Comparison of ENCODE assay signal across 25 mouse cellular contexts in genomic region chr3:102751136-102751535, GRCm38 (mm10). TPM values are rescaled to one million over a fixed set of nuclear protein-coding genes. Genes with fewer than 3 reads are reported as not detected.
"Had no signal": no experiment of that assay in that cellular context is flagged by ENCODE, and none has a peak within 500 bp of the region (broad histone marks: within the 10 kb centered on the region; RNA-seq: fewer than 3 reads in every experiment).

No protein-coding gene starts in this region.

- H3K4me1 ChIP-seq: limb, embryonic 10.5 days; liver, embryonic 15.5 days had no signal

- H3K4me2 ChIP-seq: kidney, embryonic 15.5 days; limb, embryonic 13.5 days; liver, embryonic 12.5 days; liver, embryonic 15.5 days; lung, embryonic 14.5 days; midbrain, embryonic 11.5 days had no signal

- H3K27me3 ChIP-seq: kidney, embryonic 15.5 days; limb, embryonic 13.5 days; liver, embryonic 12.5 days; liver, embryonic 15.5 days had no signal

- DNase-seq: kidney, adult 11 months; kidney, adult 8-10 months; kidney, postnatal 14 days; layer of hippocampus, adult 9-11 months; liver; lung, embryonic 14.5 days; midbrain, embryonic 14.5 days; right cerebral cortex, postnatal 4 days; thymus, adult 2 months; thymus, postnatal 14 days; thymus, postnatal 4 days had no signal

- H3K4me3 ChIP-seq: kidney, embryonic 15.5 days; layer of hippocampus, adult 2 months; limb, embryonic 10.5 days; limb, embryonic 13.5 days; liver, embryonic 12.5 days; liver, embryonic 15.5 days had no signal

- H3K9ac ChIP-seq: kidney, embryonic 15.5 days; limb, embryonic 13.5 days; liver, embryonic 12.5 days; liver, embryonic 15.5 days; lung, embryonic 14.5 days had no signal

- H3K36me3 ChIP-seq: kidney, embryonic 15.5 days; liver, embryonic 12.5 days; liver, embryonic 15.5 days had no signal

- H3K9me3 ChIP-seq: kidney, embryonic 15.5 days; limb, embryonic 10.5 days; limb, embryonic 13.5 days; liver, embryonic 12.5 days; liver, embryonic 15.5 days had no signal

- ATAC-seq: liver, embryonic 12.5 days had no signal

- H3K27ac ChIP-seq: kidney, embryonic 15.5 days; layer of hippocampus, adult 2 months; limb, embryonic 10.5 days; limb, embryonic 13.5 days; liver, embryonic 12.5 days; liver, embryonic 15.5 days had no signal

RNA-seq across cellular contexts. Expression of gene Tshb, which starts 31.4 kb away (rescaled TPM):
- total RNA-seq: layer of hippocampus, adult 2 months; layer of hippocampus, postnatal 25 days; left cerebral cortex, adult 18-20 months; left cerebral cortex, postnatal 25 days; megakaryocyte progenitor cell, adult 5-6 weeks; megakaryocyte-erythroid progenitor cell, adult 5-6 weeks; midbrain, postnatal 0 days had no signal
- polyA plus RNA-seq: large intestine, adult 2 months; liver, embryonic 12.5 days; liver, embryonic 15.5 days; thymus, adult 2 months had no signal
